Mouse (Mus musculus) olfactory bulb, adult 2 months (tissue): ENCODE data around the gene Isg15.

Experiments
- CTCF ChIP-seq: fragments of 200-500 bp; IDR thresholded peaks from 2 replicates; pipeline ENCODE4 v1.5.1; 2012; ENCODE audit warnings: low read depth, mild to moderate bottlenecking, low read length, moderate library complexity; ENCODE audit not compliant: insufficient read depth
- POLR2A ChIP-seq: fragments of 200-500 bp; IDR thresholded peaks from 2 replicates; pipeline ENCODE4 v1.6.1; 2012; ENCODE audit warnings: mild to moderate bottlenecking, low read depth, low read length, moderate library complexity; ENCODE audit not compliant: insufficient read depth

- TF ChIP-seq POLR2A (no peak), CTCF (no peak)
Measured at GRCm38 (mm10) chr4:156166477-156166876, 34.1 kb downstream of the Isg15 start.
